Mouse (Mus musculus) neural tube, embryonic 15.5 days (tissue): ENCODE data around the gene Usp6nl. TPM values are rescaled to one million over a fixed set of nuclear protein-coding genes. Genes with fewer than 3 reads are reported as not detected.

Experiments used
- ATAC-seq: fragments of 200-750 bp; cut with Nextera tagmentation; 2 replicates; pipeline ENCODE4 v1.8.0; 2017; ENCODE audit warnings: mild to moderate bottlenecking, moderate TSS enrichment, moderate library complexity; ENCODE audit not compliant: low FRiP score
- H3K27ac ChIP-seq: fragments of 300-500 bp; sonication (generic); replicated peaks from 2 replicates; pipeline ENCODE4 v1.5.1; 2015; ENCODE audit warnings: mild to moderate bottlenecking, inconsistent platforms
- H3K27me3 ChIP-seq: fragments of 300-500 bp; sonication (generic); replicated peaks from 2 replicates; pipeline ENCODE4 v1.6.1; 2015; ENCODE audit warnings: inconsistent platforms
- H3K36me3 ChIP-seq: fragments of 300-500 bp; sonication (generic); 2 replicates; pipeline ENCODE4 v1.6.1; 2015; ENCODE audit warnings: inconsistent platforms
- H3K4me1 ChIP-seq: fragments of 300-500 bp; sonication (generic); 2 replicates; pipeline ENCODE4 v1.6.1; 2015; ENCODE audit warnings: inconsistent platforms
- H3K4me2 ChIP-seq: fragments of 300-500 bp; sonication (generic); 2 replicates; pipeline ENCODE4 v1.6.1; 2015; ENCODE audit warnings: inconsistent platforms, mild to moderate bottlenecking, moderate library complexity
- H3K4me3 ChIP-seq: fragments of 300-500 bp; sonication (generic); replicated peaks from 2 replicates; pipeline ENCODE4 v1.5.1; 2015; ENCODE audit warnings: mild to moderate bottlenecking, inconsistent platforms
- H3K9ac ChIP-seq: fragments of 300-500 bp; sonication (generic); replicated peaks from 2 replicates; pipeline ENCODE4 v1.6.1; 2015; ENCODE audit warnings: mild to moderate bottlenecking, inconsistent platforms
- H3K9me3 ChIP-seq: fragments of 300-500 bp; sonication (generic); replicated peaks from 2 replicates; pipeline ENCODE4 v1.6.1; 2016; ENCODE audit warnings: inconsistent platforms
- WGBS: fragments of 180-500 bp; shearing (Covaris S2); methylation state at CpG from one replicate; pipeline ENCODE4 v1.1.7; 2015; ENCODE audit warnings: mixed read lengths; 5-methylcytosine and 5-hydroxymethylcytosine counted together
- polyA plus RNA-seq: library from polyadenylated mRNA; unstranded; fragments of >200 nt; fragmentation: Nextera tagmentation; extraction: Ambion mirVana; gene quantifications from 2 replicates; pipeline ENCODE4 v1.2.1, GENCODE M21; 2015

Gene Usp6nl
- polyA plus RNA-seq, 1 experiment from 2014 or later = 6.5 TPM

GRCm38 (mm10) chr2:6482411-6482810 lies 159.9 kb downstream of the Usp6nl start:
- Histone ChIP-seq H3K4me2 (no peak overlapping the region), H3K27me3 (no peaks in the 10 kb centered on the region), H3K27ac (peak overlapping the region; percentile 48; the same call in 1 of the 2 replicates), H3K36me3 (no peaks in the 10 kb centered on the region), H3K9me3 (no peaks in the 10 kb centered on the region), H3K4me1 (peaks cover 32% of the 10 kb centered on the region), H3K9ac (no peak overlapping the region), H3K4me3 (no peak overlapping the region)
- ATAC-seq = no peak
- 34% methylated on average over 3 of the region's 3 CpGs for WGBS

GRCm38 (mm10) chr2:6483081-6483992 lies 160.9 kb downstream of the Usp6nl start:
- no peak overlapping the region for H3K4me3 ChIP-seq
- no peaks in the 10 kb centered on the region for H3K27me3 ChIP-seq
- no peak overlapping the region; the same call in 1 of the 2 replicates for H3K9ac ChIP-seq
- peak overlapping the region; percentile 48 for H3K27ac ChIP-seq
- no peaks in the 10 kb centered on the region for H3K36me3 ChIP-seq
- H3K9me3 ChIP-seq = no peaks in the 10 kb centered on the region
- H3K4me1 ChIP-seq = peaks cover 32% of the 10 kb centered on the region
- no peak overlapping the region for H3K4me2 ChIP-seq
- WGBS = 26% methylated on average over 8 of the region's 8 CpGs
- ATAC-seq = peak; percentile 60; the same call in 1 of the 2 replicates

GRCm38 (mm10) chr2:6484179-6484578 lies 161.7 kb downstream of the Usp6nl start:
- no peak overlapping the region for H3K4me2 ChIP-seq
- H3K9me3 ChIP-seq = no peaks in the 10 kb centered on the region
- no peaks in the 10 kb centered on the region for H3K27me3 ChIP-seq
- peaks cover 25% of the 10 kb centered on the region for H3K4me1 ChIP-seq
- no peak for ATAC-seq
- H3K27ac ChIP-seq = no peak overlapping the region
- 90% methylated on average over 3 of the region's 3 CpGs for WGBS
- H3K36me3 ChIP-seq = no peaks in the 10 kb centered on the region
- H3K4me3 ChIP-seq = no peak overlapping the region
- no peak overlapping the region for H3K9ac ChIP-seq

GRCm38 (mm10) chr2:6487566-6488488 lies 165.4 kb downstream of the Usp6nl start:
- 84% methylated on average over 10 of the region's 10 CpGs for WGBS
- no peak for ATAC-seq

GRCm38 (mm10) chr2:6488489-6489056 lies 166.1 kb downstream of the Usp6nl start:
- no peak for ATAC-seq
- Histone ChIP-seq H3K27ac (no peak overlapping the region), H3K9ac (no peak overlapping the region), H3K27me3 (no peaks in the 10 kb centered on the region), H3K4me2 (no peak overlapping the region), H3K4me1 (peaks cover 7% of the 10 kb centered on the region), H3K36me3 (no peaks in the 10 kb centered on the region), H3K9me3 (no peaks in the 10 kb centered on the region), H3K4me3 (no peak overlapping the region)
- WGBS = 84% methylated on average over 14 of the region's 14 CpGs

More at GRCm38 (mm10) chr2:6487566-6488488, 165.4 kb downstream of the Usp6nl start:
- H3K9me3 ChIP-seq = no peaks in the 10 kb centered on the region
- H3K27me3 ChIP-seq = no peaks in the 10 kb centered on the region
- H3K36me3 ChIP-seq = no peaks in the 10 kb centered on the region
- H3K4me1 ChIP-seq = peaks cover 14% of the 10 kb centered on the region
- H3K27ac ChIP-seq = no peak overlapping the region
- H3K4me2 ChIP-seq = no peak overlapping the region
- no peak overlapping the region for H3K4me3 ChIP-seq
- H3K9ac ChIP-seq = no peak overlapping the region

GRCm38 (mm10) chr2:6490076-6490475 lies 167.6 kb downstream of the Usp6nl start:
- no peak overlapping the region for H3K4me3 ChIP-seq
- no peak for ATAC-seq
- H3K9ac ChIP-seq = no peak overlapping the region
- 90% methylated on average over 6 of the region's 6 CpGs for WGBS
- H3K9me3 ChIP-seq = no peaks in the 10 kb centered on the region
- H3K4me1 ChIP-seq = no peaks in the 10 kb centered on the region
- no peaks in the 10 kb centered on the region for H3K27me3 ChIP-seq
- H3K36me3 ChIP-seq = no peaks in the 10 kb centered on the region
- no peak overlapping the region for H3K4me2 ChIP-seq
- no peak overlapping the region for H3K27ac ChIP-seq

- Histone ChIP-seq H3K36me3 (no peaks in the 10 kb centered on the region), H3K9me3 (no peaks in the 10 kb centered on the region), H3K4me3 (no peak overlapping the region), H3K9ac (no peak overlapping the region), H3K4me1 (no peaks in the 10 kb centered on the region), H3K27me3 (no peaks in the 10 kb centered on the region), H3K27ac (no peak overlapping the region), H3K4me2 (no peak overlapping the region)
- ATAC-seq = no peak
- 88% methylated on average over 4 of the region's 4 CpGs for WGBS
Measured at GRCm38 (mm10) chr2:6490870-6491269, 168.4 kb downstream of the Usp6nl start.

GRCm38 (mm10) chr2:6493886-6494285 lies 171.4 kb downstream of the Usp6nl start:
- Histone ChIP-seq H3K4me3 (no peak overlapping the region), H3K36me3 (no peaks in the 10 kb centered on the region), H3K9me3 (no peaks in the 10 kb centered on the region), H3K4me1 (no peaks in the 10 kb centered on the region), H3K27me3 (no peaks in the 10 kb centered on the region), H3K27ac (no peak overlapping the region), H3K9ac (no peak overlapping the region), H3K4me2 (no peak overlapping the region)
- ATAC-seq = 0 out of 2 replicates have a peak, but pooled peaks have one; percentile 48
- WGBS = 82% methylated on average over 5 of the region's 5 CpGs

Other genes starting within 250 kb of the Usp6nl start
- 14.5 and 18.8 TPM in 2 replicates for gene Proser2, start 192.5 kb upstream of the Usp6nl start, polyA plus RNA-seq
- gene Echdc3, start 109.6 kb upstream of the Usp6nl start, polyA plus RNA-seq = 1.3 and 3.2 TPM in 2 replicates